Mouse (Mus musculus): ENCODE results near the gene Ccnb1ip1.

DNA sequence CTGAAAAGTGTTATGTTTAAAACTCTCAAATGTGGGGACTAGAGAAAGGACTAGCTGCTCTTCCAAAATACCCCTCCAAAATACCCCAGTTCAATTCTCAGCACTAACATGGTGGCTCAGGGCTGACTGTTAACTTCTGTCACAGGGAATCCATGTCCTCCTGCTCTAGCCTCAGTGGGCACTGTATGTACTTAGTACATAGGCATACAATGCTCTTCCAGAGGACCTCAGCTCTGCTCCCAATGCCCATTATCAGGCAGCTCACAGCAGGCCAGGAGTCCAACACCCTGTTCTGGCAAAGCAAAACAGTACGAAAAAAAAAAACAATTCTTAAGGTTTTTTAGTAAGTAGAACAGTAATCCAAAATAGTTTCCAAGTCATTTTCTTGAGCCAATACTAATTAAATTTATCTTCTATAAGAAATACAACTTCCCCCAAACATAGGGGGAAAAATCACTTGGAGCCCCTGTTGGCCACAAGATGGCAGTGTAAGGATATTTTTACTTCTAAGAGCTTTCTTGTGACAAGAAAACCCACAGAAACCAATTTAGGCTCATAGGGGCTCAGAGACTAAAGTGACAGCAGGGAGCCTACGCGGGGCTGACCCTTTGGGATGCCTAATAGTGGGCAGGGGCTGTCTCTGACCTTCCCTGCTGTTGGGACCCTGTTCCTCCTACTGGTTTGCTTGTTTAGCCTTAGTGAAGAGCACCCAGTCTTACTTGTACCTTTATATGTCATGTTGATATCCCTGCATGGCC, 7.9 kb downstream of the Ccnb1ip1 start:
- TF ChIP-seq CTCF (IDR thresholded peaks at IDR 0.05; ENCODE audit: low read depth, low read length) (peak; percentile 40; the same call in 1 of the 2 replicates), POLR2A (IDR thresholded peaks at IDR 0.05; ENCODE audit: borderline replicate concordance, low read depth, low read length) (no peak)

All from bone marrow macrophage, adult 2 months (primary cell).